Mouse (Mus musculus) fat pad, adult 2 months (tissue): Measurements from ENCODE around the gene Ankrd27.

Experiments used
- DNase-seq: peaks from one replicate; pipeline ENCODE4 v3.0.0-alpha.2; 2011; ENCODE audit warnings: low read depth, low spot score; ENCODE audit errors: extremely low read depth

Ankrd27 gene

DNA sequence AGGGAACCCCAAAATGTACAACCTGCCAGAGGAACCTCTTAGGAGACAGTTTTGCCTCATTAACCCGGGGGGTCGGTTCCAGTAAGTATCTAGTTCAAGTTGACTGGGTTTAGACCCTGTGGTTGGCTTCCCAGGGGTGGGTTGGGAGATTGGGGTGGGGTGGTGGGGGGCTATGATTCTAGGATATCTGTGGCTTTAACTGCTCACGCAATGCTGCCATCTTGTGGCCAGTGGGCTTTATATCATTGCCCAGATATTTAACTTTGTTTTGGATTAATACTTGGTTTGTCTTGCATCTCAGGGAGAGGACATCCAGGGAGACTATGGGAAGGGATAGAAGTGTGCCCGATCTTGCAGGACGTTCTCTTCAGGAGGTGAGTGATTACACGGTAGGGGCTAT is 50.2 kb downstream of the Ankrd27 start:
- DNase-seq, result no peak

GRCm38 (mm10) chr7:35636874-35637273 is 50.8 kb downstream of the Ankrd27 start:
- no peak for DNase-seq

- DNase-seq, result no peak
Measured at GRCm38 (mm10) chr7:35640072-35640471, 54.0 kb downstream of the Ankrd27 start.

- no peak for DNase-seq
Measured at GRCm38 (mm10) chr7:35646317-35647081, 60.5 kb downstream of the Ankrd27 start.

DNA sequence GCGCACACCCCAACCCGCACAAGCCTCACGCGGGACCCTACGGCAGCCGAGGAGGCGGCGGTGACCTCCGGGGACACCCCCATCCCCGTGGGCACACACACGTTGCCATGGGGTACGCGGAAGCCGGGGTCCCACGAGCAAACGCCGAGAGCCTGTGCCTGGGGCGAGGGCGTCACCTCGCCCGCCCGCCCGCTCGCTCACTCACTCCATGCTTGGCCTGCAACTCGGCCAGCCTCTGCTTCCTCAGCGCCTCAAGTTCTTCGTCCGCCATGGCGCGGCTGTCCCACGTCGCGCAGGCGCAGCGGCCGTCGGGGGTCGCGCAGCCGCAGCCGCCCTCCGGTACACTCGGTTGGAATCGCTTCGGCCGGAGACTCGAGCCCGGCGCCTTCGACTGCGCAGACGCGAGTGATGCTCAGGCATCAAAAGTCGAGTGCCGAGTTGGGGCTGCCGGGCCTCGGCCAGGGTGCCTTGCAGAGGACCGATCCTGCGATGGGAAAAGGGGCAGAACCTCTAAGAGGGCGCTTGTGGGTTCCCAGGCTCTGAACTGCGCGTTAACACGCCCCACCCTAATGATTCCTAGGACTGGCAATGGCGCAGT is 61.2 kb downstream of the Ankrd27 start, which contains the start of gene Pdcd5:
Gene Pdcd5, minus strand, starts transcription at position 421 of the 598 bp plus-strand sequence.
- DNase-seq, result peak; percentile 23

- no peak for DNase-seq
Measured at GRCm38 (mm10) chr7:35648239-35649069, 62.4 kb downstream of the Ankrd27 start.

- peak; percentile 25 for DNase-seq
Measured at GRCm38 (mm10) chr7:35649071-35649470, 63.0 kb downstream of the Ankrd27 start.

DNA sequence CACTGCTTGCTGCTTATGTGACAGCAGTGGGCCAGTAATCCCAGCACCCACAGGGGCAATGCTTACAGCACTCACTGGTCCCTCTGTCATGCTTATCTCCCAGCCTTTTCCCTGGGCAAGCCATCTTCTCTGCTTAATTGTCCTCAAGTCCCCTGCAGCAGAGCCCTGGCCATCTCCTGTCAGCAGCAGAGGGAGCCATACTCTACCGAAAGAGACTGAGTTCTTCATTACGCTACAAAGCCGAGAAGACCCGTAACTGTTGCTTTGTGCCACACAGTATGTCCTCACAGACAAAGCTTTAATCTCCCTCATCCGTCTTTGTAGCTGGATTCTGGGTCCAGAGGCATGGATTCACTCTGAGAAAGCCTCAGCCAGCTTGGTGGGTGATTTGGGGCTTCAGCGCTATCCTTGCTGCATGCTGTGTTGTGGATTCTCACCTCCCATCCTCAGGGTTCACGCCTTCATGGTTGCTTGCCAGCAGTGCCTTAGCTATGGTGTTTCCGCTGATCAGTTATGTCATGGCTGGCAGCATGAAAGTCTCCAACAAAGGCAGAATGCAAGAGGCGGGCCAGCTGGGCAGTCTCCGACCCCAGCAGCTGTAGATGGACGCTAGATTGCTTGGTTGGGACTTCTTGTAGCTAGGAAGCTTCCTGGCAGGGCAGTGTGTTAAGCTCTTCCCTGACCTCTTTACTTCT is 64.8 kb downstream of the Ankrd27 start:
- DNase-seq, result no peak

DNA sequence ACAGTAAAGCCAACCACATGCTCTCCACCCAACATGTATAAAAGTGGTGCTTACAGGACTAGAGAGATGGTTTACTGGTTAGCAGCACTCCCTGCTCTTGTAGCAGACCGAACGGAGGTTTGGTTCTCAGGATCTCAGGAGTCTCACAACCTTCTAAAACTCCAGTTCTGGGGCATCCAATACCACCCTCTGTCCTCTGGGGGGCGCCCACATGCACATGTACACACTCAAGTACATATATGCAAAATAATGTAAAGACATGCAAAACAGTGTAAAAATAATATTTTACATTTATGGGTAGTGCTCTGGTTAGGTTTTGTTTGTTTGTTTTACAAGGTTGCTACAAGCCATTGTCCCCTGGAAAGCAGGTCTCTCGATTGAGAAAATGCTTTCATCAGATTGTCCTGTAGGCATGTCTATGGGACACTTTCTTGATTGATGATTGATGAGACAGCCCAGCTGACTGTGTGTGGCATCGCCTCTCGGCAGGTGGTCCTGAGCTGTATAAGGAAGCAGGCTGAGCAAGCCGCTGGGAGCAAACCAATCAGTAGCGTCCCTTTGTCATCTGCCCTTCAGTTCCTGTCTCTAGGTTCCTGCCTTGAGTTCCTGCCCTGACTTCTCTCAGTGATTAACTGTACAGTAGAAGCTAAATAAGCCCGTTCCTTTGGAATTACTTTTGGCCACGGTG is 65.7 kb downstream of the Ankrd27 start:
- no peak for DNase-seq

GRCm38 (mm10) chr7:35657829-35658228 is 71.8 kb downstream of the Ankrd27 start:
- no peak for DNase-seq

DNA sequence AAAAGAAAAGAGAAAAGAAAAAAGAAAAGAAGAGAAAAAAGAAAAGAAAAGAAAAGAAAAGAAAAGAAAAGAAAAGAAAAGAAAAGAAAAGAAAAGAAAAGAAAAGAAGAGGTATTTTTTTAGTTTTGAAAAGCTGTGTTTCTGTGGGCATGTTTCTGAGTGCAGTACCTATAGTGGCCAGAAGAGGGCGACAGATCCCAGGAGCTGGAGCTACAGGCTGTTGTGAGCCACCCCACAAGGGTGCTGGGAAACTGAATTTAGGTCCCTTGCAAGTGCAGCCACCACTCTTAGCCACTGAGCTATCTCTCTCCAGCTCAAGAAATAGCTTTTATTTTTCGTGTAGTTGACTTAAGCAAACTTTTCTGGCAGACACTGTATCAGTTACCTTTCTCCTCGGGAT is 73.1 kb downstream of the Ankrd27 start:
- no peak for DNase-seq

DNA sequence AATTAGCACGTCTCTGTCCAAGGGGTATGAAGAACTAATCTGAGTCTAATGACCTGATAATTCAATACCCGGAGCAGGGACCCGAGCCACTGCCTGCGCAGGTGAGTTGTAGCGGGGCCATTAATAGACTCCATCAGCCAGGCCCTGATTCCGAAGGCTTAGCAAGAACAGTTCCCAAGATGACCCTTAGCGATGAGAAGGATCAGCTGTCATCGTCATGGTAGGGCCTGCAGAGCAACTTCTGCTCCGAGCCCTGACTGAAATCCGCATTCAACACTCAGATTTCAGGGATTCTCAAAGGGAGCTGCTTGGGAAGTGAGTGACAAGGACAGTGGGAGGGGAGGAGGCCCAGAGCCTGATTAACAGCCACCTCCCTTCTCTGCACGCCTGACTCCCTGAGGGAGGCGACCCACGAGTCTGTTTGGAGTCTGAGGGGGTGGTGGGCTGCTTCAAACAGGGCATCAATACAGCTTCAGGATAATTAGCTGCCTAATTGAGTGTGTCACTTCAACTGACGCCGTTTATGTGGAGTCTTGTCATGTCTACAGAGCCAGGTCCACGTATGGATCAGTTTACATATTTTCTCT is 77.8 kb downstream of the Ankrd27 start:
- DNase-seq, result no peak

- no peak for DNase-seq
Measured at GRCm38 (mm10) chr7:35668066-35669041, 82.3 kb downstream of the Ankrd27 start.

GRCm38 (mm10) chr7:35678976-35679375 is 92.9 kb downstream of the Ankrd27 start:
- no peak for DNase-seq

- DNase-seq, result no peak
Measured at GRCm38 (mm10) chr7:35681559-35681958, 95.5 kb downstream of the Ankrd27 start.

GRCm38 (mm10) chr7:35683409-35684122 is 97.5 kb downstream of the Ankrd27 start:
- no peak for DNase-seq

- no peak for DNase-seq
Measured at GRCm38 (mm10) chr7:35686216-35686615, 100.2 kb downstream of the Ankrd27 start.

DNA sequence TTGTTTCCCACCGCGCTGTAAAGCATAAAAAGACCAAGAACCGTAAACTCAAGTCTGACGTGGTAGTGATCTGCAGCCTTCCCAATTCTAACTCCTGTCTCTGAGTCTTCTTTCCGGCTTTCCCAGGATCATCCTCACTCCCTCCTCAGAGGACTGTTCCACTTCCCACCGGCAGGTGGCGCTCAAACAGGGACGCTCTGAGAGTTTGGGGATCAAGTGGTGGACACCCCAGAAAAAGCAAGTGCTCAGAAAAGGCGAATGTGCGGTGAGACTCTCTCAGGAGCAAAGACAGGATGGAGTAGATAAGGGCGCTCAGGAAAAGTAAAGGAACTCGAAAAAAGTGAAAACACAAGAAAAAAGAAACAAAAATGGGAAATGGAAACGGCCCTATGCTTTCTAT is 100.7 kb downstream of the Ankrd27 start:
- no peak for DNase-seq
